Mouse (Mus musculus) kidney, postnatal 0 days (tissue): ENCODE measurements around the gene Gm20403. TPM values are rescaled to one million over a fixed set of nuclear protein-coding genes. Genes with fewer than 3 reads are reported as not detected.

Source experiments
- ATAC-seq: fragments of 200-750 bp; cut with Nextera tagmentation; replicated peaks from 2 replicates; pipeline ENCODE4 v1.8.0; 2017; ENCODE audit warnings: low read depth, moderate number of reproducible peaks, moderate TSS enrichment, moderate library complexity; ENCODE audit not compliant: low FRiP score
- DNase-seq: peaks from one replicate; pipeline ENCODE4 v3.0.0-alpha.2; 2016; ENCODE audit warnings: low spot score
- H3K27ac ChIP-seq: fragments of 300-500 bp; sonication (generic); 2 replicates; pipeline ENCODE4 v1.5.1; 2014; ENCODE audit warnings: mild to moderate bottlenecking
- H3K27me3 ChIP-seq: fragments of 300-500 bp; sonication (generic); 2 replicates; pipeline ENCODE4 v1.6.1; 2014; ENCODE audit warnings: low read length, mixed read lengths; ENCODE audit not compliant: insufficient read depth
- H3K36me3 ChIP-seq: fragments of 300-500 bp; sonication (generic); 2 replicates; pipeline ENCODE4 v1.6.1; 2014; ENCODE audit warnings: low read length, mixed read lengths; ENCODE audit not compliant: insufficient read depth
- H3K4me1 ChIP-seq: fragments of 300-500 bp; sonication (generic); replicated peaks from 2 replicates; pipeline ENCODE4 v1.6.1; 2014; ENCODE audit warnings: antibody characterized with exemption, low read length, mixed read lengths; ENCODE audit not compliant: insufficient read depth
- H3K4me2 ChIP-seq: fragments of 300-500 bp; sonication (generic); 2 replicates; pipeline ENCODE4 v1.6.1; 2014; ENCODE audit warnings: mild to moderate bottlenecking, low read length, moderate library complexity, mixed read lengths
- H3K4me3 ChIP-seq: fragments of 300-500 bp; sonication (generic); replicated peaks from 2 replicates; pipeline ENCODE4 v1.5.1; 2014; ENCODE audit warnings: low read depth, low read length
- H3K9ac ChIP-seq: fragments of 300-500 bp; sonication (generic); 2 replicates; pipeline ENCODE4 v1.6.1; 2014; ENCODE audit warnings: low read depth, low read length
- H3K9me3 ChIP-seq: fragments of 300-500 bp; sonication (generic); replicated peaks from 2 replicates; pipeline ENCODE4 v1.6.1; 2016; ENCODE audit warnings: low read length, inconsistent platforms, mixed read lengths
- CTCF ChIP-seq: IDR thresholded peaks from 2 replicates; pipeline ENCODE4 v1.5.1; 2016; ENCODE audit warnings: antibody characterized with exemption, low read depth, mild to moderate bottlenecking, moderate library complexity
- WGBS: fragments of 180-500 bp; shearing (Covaris S2); extraction: QIAGEN DNeasy Blood & Tissue Kit; methylation state at CpG from one replicate; pipeline ENCODE4 v1.1.7; 2014; 5-methylcytosine and 5-hydroxymethylcytosine counted together
- polyA plus RNA-seq: library from polyadenylated mRNA; unstranded; fragments of >200 nt; fragmentation: Nextera tagmentation; extraction: Ambion mirVana; gene quantifications from 2 replicates; pipeline ENCODE4 v1.2.1, GENCODE M21; 2015

Gm20403 gene
- not detected in 2 replicates for polyA plus RNA-seq

DNA sequence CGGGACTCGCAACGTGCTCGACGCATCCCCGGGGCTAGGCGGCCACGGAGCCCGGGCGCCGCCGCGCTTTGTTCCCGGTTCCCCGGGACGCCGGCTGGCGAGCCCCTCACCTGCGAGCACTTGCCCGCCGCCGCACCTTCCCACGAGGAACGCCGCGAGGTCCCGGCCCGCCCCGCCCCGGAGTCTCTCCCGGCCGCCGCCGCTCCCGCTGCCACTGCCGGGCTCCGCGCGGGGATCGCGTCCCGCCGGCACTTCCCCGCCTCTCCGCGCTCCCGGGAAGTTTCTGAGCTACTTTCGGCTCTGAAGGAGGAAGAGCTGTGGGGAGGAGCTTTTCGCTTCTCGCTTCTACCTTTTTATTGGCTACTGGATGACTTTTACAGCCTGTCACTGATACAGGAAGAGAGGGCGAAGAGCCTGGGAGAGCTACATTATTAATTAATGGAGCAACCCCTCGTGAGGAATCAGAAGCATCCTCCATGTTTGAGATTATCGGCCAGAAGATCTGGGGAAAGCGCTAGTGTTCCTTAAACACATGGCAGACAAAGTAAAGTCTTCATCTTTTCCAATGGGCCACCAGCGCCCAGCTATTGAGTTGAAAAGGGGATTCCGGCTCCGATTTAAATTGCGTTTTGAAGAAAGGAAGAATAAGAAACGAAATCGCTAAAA lies at the start of gene Gm20403:
Gene Gm20403 (minus strand): TSS at position 478 of the 666 bp plus-strand sequence.
- Histone ChIP-seq H3K36me3 (no peaks in the 10 kb centered on the region), H3K27ac (peak within 1 kb of the TSS; percentile 90), H3K4me2 (peak within 1 kb of the TSS; percentile 92), H3K27me3 (no peaks in the 10 kb centered on the region), H3K9ac (peak within 1 kb of the TSS; percentile 81), H3K9me3 (no peaks in the 10 kb centered on the region), H3K4me1 (no peaks in the 10 kb centered on the region), H3K4me3 (peak within 1 kb of the TSS; percentile 82)
- under 1% methylated on average over 47 of the region's 60 CpGs for WGBS
- TF ChIP-seq CTCF = no peak
- peak; percentile 96 for DNase-seq
- ATAC-seq = peak; percentile 70

DNA sequence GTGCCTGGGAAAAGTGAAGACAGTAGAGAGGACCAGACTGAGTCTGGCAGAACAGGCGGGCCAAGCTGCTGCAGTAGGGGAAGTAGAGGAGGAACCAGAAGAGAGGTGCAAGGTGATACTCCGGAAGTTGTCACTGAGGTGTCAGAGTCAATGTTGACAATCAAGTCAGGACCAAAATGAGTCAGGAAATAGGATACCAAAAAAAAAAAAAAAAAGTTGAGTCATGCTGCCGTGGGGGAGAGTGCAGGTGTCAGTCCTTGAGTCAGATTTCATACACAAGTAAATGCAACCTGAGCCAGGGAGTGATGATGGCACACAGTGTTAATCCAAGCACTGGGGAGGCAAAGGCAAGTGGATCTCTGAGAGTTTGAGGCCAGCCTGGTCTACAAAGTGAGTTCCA lies 40.8 kb upstream of the Gm20403 start:
- WGBS = 16% methylated on average over 3 of the region's 3 CpGs
- H3K4me3 ChIP-seq = no peak overlapping the region
- no peaks in the 10 kb centered on the region for H3K27me3 ChIP-seq
- DNase-seq = no peak
- H3K27ac ChIP-seq = no peak overlapping the region
- H3K4me2 ChIP-seq = no peak overlapping the region
- no peak for TF ChIP-seq CTCF
- H3K9ac ChIP-seq = no peak overlapping the region
- no peaks in the 10 kb centered on the region for H3K36me3 ChIP-seq
- no peaks in the 10 kb centered on the region for H3K9me3 ChIP-seq
- no peaks in the 10 kb centered on the region for H3K4me1 ChIP-seq
- ATAC-seq = no peak

DNA sequence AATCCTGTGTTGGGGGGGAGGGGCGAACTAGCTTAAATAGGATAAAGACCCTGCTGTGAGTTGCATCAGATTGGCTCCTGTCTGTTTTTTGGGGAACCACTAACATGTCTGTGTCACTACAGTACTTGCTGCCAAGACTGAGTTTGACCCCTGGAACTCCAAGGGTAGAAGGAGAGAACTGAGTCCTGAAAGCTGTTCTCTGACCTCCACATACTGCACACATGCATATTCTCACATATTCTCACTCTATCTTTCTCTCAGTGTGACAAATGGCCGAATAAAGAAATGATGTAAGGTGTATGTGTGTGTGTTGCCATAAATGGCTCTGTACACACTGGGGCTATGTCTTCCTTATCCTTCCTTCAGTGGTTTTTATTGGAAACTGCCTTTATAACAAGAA lies 37.0 kb upstream of the Gm20403 start:
- no peaks in the 10 kb centered on the region for H3K36me3 ChIP-seq
- no peak overlapping the region for H3K27ac ChIP-seq
- H3K4me1 ChIP-seq = no peaks in the 10 kb centered on the region
- WGBS = 76% methylated on average over 2 of the region's 2 CpGs
- TF ChIP-seq CTCF = no peak
- H3K9ac ChIP-seq = no peak overlapping the region
- H3K4me3 ChIP-seq = no peak overlapping the region
- ATAC-seq = no peak
- no peak overlapping the region for H3K4me2 ChIP-seq
- H3K27me3 ChIP-seq = no peaks in the 10 kb centered on the region
- no peaks in the 10 kb centered on the region for H3K9me3 ChIP-seq
- DNase-seq = no peak

DNA sequence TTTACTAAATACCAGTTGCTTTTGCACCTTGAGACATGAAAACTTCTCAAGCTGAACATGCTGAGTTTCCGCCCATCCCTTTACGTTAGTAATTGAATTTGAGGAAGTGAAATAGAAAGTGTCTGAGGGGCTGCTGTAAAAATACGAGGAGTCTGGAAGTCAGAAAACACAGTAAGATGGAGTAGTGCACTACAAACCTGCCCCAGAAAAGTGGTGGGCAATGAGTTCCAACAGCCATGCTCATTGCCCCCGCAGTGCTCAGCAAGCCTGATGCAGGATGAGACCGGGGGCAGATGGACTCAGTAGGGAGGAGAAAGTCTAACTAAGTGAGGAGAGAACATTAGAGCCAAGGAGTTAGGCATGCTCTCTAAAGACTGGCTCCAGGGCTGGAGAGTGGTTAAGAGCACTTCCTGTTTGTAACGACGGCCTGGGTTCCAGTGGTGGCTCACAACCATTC lies 33.1 kb upstream of the Gm20403 start:
- Histone ChIP-seq H3K4me2 (no peak overlapping the region), H3K9me3 (no peaks in the 10 kb centered on the region), H3K36me3 (no peaks in the 10 kb centered on the region), H3K9ac (no peak overlapping the region), H3K4me1 (no peaks in the 10 kb centered on the region), H3K27ac (no peak overlapping the region), H3K27me3 (no peaks in the 10 kb centered on the region), H3K4me3 (no peak overlapping the region)
- WGBS = 84% methylated on average over 7 of the region's 7 CpGs
- ATAC-seq (no peak), DNase-seq (no peak)
- no peak for TF ChIP-seq CTCF

DNA sequence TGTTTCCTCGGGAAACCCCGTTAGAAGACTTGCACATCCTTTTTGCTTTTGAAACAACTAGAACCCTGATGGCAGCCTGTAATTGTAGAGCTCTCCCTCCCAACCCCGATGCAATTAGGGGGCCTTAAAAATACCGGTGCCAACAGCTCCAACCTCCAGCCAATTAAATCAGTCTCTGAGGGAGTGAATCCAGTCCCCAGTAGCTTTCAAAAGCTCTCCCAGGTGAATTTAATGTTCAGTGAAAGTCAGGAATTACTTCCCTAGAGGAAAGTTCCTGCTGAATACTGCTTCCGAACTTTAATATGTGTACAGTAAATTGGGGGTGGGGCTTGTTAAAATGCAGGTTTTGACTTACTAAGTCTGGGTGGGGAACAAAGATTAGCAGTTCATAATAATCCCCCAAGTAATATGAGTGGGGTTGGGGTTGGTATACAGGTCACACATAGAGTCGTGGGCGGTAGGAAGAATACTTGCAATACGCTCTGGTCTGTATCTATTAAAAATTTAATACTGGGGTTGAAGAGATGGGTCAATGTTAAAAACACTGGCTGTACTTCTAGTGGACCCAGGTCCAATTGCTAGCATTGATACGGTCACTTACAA lies 30.9 kb upstream of the Gm20403 start:
- ATAC-seq = no peak
- no peak for TF ChIP-seq CTCF
- Histone ChIP-seq H3K4me1 (no peaks in the 10 kb centered on the region), H3K27ac (no peak overlapping the region), H3K27me3 (no peaks in the 10 kb centered on the region), H3K4me2 (no peak overlapping the region), H3K4me3 (no peak overlapping the region), H3K9ac (no peak overlapping the region), H3K36me3 (no peaks in the 10 kb centered on the region), H3K9me3 (no peaks in the 10 kb centered on the region)
- no peak for DNase-seq
- 34% methylated on average over 9 of the region's 9 CpGs for WGBS

DNA sequence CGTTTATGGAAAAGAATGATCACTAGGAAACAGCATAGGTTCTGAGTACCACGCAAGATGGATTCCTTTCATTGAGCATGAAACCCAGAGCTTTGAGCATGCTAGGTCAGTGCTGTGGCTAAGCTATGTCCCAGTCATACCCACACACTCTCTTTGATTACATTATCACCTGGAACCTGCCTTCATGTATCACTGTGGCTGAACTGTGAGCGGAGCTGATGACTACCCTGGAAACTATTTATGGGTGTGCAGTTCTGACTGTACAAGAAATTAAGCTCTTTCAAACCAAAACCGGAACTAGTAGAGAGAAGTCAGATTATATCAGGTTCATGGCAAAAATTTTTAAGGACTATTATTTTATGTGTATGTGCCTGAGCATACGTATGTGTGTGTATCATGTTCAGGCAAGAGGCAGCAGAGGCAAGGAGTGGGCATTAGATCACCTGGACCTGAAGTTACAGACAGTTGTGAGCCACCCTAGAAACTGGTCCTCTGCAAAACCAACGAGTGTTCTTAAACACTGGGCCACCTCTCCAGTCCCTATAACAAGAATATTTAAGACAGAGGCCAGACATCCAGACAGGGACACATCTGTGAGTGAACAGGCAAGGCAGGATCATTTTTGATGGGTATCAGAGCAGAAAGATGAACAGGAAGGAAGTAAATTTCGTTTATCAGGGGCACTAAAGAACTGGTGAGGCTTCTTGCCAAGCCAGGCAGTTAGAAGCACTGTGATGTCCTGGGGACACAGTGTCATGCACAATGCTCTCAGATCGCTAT lies 30.2 kb upstream of the Gm20403 start:
- Histone ChIP-seq H3K27me3 (no peaks in the 10 kb centered on the region), H3K9me3 (no peaks in the 10 kb centered on the region), H3K27ac (no peak overlapping the region), H3K4me3 (no peak overlapping the region), H3K4me2 (no peak overlapping the region), H3K9ac (no peak overlapping the region), H3K36me3 (no peaks in the 10 kb centered on the region), H3K4me1 (no peaks in the 10 kb centered on the region)
- 62% methylated on average over 8 of the region's 8 CpGs for WGBS
- no peak for ATAC-seq
- no peak for TF ChIP-seq CTCF
- no peak for DNase-seq
